Mouse (Mus musculus): ENCODE measurements around the gene Olfr372. TPM values are rescaled to one million over a fixed set of nuclear protein-coding genes. Genes with fewer than 3 reads are reported as not detected.
"Not testable (repeated sequence)": the region's sequence is repeated elsewhere in the genome, so short reads cannot be mapped to it uniquely, and the experiment has no call there.

The Olfr372 gene
- total RNA-seq, 2 experiments from 2014 or later = not detected

GRCm38 (mm10) chr8:72096721-72097120 lies 55.7 kb downstream of the Olfr372 start:
- ATAC-seq (replicated peaks; ENCODE audit: poor library complexity, severe bottlenecking) = not testable (repeated sequence)

GRCm38 (mm10) chr8:72099377-72100103 lies 58.5 kb downstream of the Olfr372 start:
- ATAC-seq (replicated peaks; ENCODE audit: poor library complexity, severe bottlenecking) = peak; percentile 82

GRCm38 (mm10) chr8:72105165-72105564 lies 64.1 kb downstream of the Olfr372 start:
- ATAC-seq (replicated peaks; ENCODE audit: poor library complexity, severe bottlenecking) = peak; percentile 52; the same call in 1 of the 2 replicates

- ATAC-seq (replicated peaks; ENCODE audit: poor library complexity, severe bottlenecking) = no peak
Measured at GRCm38 (mm10) chr8:72106740-72107139, 65.7 kb downstream of the Olfr372 start, which contains the start of gene Olfr374. Gene Olfr374 (plus strand): TSS chr8:72107040.

Other genes starting within 250 kb of the Olfr372 start
- 6.2 and 11.9 TPM in 2 replicates for gene Zfp709, start 159.2 kb upstream of the Olfr372 start, total RNA-seq (2014; fragmentation: Nextera tagmentation)
- 8.3 and 9.8 TPM in 2 replicates for gene Zfp709, start 159.2 kb upstream of the Olfr372 start, total RNA-seq (2017)
- gene Zfp882, start 132.6 kb upstream of the Olfr372 start, total RNA-seq (2014; fragmentation: Nextera tagmentation) = 2.5 and 4.3 TPM in 2 replicates
- gene Zfp882, start 132.6 kb upstream of the Olfr372 start, total RNA-seq (2017) = 6.1 and 6.6 TPM in 2 replicates
- gene Zfp617, start 132.6 kb upstream of the Olfr372 start, total RNA-seq (2014; fragmentation: Nextera tagmentation) = 10.4 and 15.0 TPM in 2 replicates
- gene Zfp617, start 132.6 kb upstream of the Olfr372 start, total RNA-seq (2017) = 11.2 and 12.1 TPM in 2 replicates
- gene Zfp961, start 90.2 kb upstream of the Olfr372 start, total RNA-seq (2014; fragmentation: Nextera tagmentation) = 34.4 and 35.7 TPM in 2 replicates
- gene Zfp961, start 90.2 kb upstream of the Olfr372 start, total RNA-seq (2017) = 23.0 and 31.3 TPM in 2 replicates
- 11.7 and 15.8 TPM in 2 replicates for gene Cyp4f18, start 31.6 kb upstream of the Olfr372 start, total RNA-seq (2014; fragmentation: Nextera tagmentation)
- gene Cyp4f18, start 31.6 kb upstream of the Olfr372 start, total RNA-seq (2017) = 6.5 and 7.1 TPM in 2 replicates
- not detected in 2 replicates for gene Olfr373, start 42.0 kb downstream of the Olfr372 start, total RNA-seq (2014; fragmentation: Nextera tagmentation)
- not detected in 2 replicates for gene Olfr373, start 42.0 kb downstream of the Olfr372 start, total RNA-seq (2017)
- not detected in 2 replicates for gene Olfr374, start 65.8 kb downstream of the Olfr372 start, total RNA-seq (2014; fragmentation: Nextera tagmentation)
- not detected in 2 replicates for gene Olfr374, start 65.8 kb downstream of the Olfr372 start, total RNA-seq (2017)
- gene Tpm4, start 93.8 kb downstream of the Olfr372 start, total RNA-seq (2014; fragmentation: Nextera tagmentation) = 35.0 and 39.9 TPM in 2 replicates
- 54.2 and 60.5 TPM in 2 replicates for gene Tpm4, start 93.8 kb downstream of the Olfr372 start, total RNA-seq (2017)
- gene Rab8a, start 120.0 kb downstream of the Olfr372 start, total RNA-seq (2014; fragmentation: Nextera tagmentation) = 38.9 and 39.9 TPM in 2 replicates
- 320 and 344 TPM in 2 replicates for gene Rab8a, start 120.0 kb downstream of the Olfr372 start, total RNA-seq (2017)
- 6.2 and 14.0 TPM in 2 replicates for gene Hsh2d, start 148.4 kb downstream of the Olfr372 start, total RNA-seq (2014; fragmentation: Nextera tagmentation)
- gene Hsh2d, start 148.4 kb downstream of the Olfr372 start, total RNA-seq (2017) = 2.6 and 3.1 TPM in 2 replicates
- gene Cib3, start 171.6 kb downstream of the Olfr372 start, total RNA-seq (2014; fragmentation: Nextera tagmentation) = 0.64 TPM in 1 of 2 replicates, not detected in the other
- gene Cib3, start 171.6 kb downstream of the Olfr372 start, total RNA-seq (2017) = not detected in 2 replicates
- not detected in 2 replicates for gene Gm11034, start 172.4 kb downstream of the Olfr372 start, total RNA-seq (2014; fragmentation: Nextera tagmentation)
- not detected in 2 replicates for gene Gm11034, start 172.4 kb downstream of the Olfr372 start, total RNA-seq (2017)
- 47.5 and 52.6 TPM in 2 replicates for gene Fam32a, start 178.5 kb downstream of the Olfr372 start, total RNA-seq (2014; fragmentation: Nextera tagmentation)
- 42.1 and 42.9 TPM in 2 replicates for gene Fam32a, start 178.5 kb downstream of the Olfr372 start, total RNA-seq (2017)
- 80.1 and 117 TPM in 2 replicates for gene Ap1m1, start 198.8 kb downstream of the Olfr372 start, total RNA-seq (2014; fragmentation: Nextera tagmentation)
- gene Ap1m1, start 198.8 kb downstream of the Olfr372 start, total RNA-seq (2017) = 49.1 and 59.8 TPM in 2 replicates

Measured in granulocyte monocyte progenitor cell, adult 5-6 weeks (primary cell).